In genomic region chr2:92432299-92433295, GRCm38 (mm10) we compare ENCODE assay signal across 7 mouse cellular contexts. TPM values are rescaled to one million over a fixed set of nuclear protein-coding genes. Genes with fewer than 3 reads are reported as not detected.
DNase-seq lines count a peak whose midpoint lies in the region; ATAC-seq and TF ChIP-seq lines count a peak whose summit lies in the region.

No protein-coding gene starts in this region.

- in situ Hi-C loops in ES-E14 (cut with MboI; ENCODE audit: low sequenced_read_pairs in 2 of 2, unreplicated experiment in 2 of 2): loop anchor here in 1 of 2 experiments (10.0 kb wide), 1 partner anchor 468 kb away; no protein-coding TSS in a partner anchor

- 42% methylated on average over 17 of the region's 17 CpGs for WGBS in forebrain, embryonic 15.5 days
- 45% methylated on average over 17 of the region's 17 CpGs for WGBS in intestine, embryonic 14.5 days
- 46% methylated on average over 17 of the region's 17 CpGs for WGBS in liver, embryonic 13.5 days (ENCODE audit: insufficient replicate concordance)
- WGBS in neural tube, embryonic 15.5 days: 30% methylated on average over 17 of the region's 17 CpGs

- H3K4me2 ChIP-seq in forebrain, embryonic 15.5 days (replicated peaks): peak overlapping the region; percentile 78
- H3K4me2 ChIP-seq in intestine, embryonic 14.5 days (ENCODE audit: low read length): peak overlapping the region; percentile 90
- peak overlapping the region; percentile 99 for H3K4me2 ChIP-seq in liver, embryonic 13.5 days
- H3K4me2 ChIP-seq in neural tube, embryonic 15.5 days: peak overlapping the region; percentile 82

- H3K9ac ChIP-seq in ES-E14 (ENCODE audit: insufficient read depth, low read depth, low read length, poor library complexity, severe bottlenecking): peak overlapping the region; percentile 50; the same call in 1 of the 2 replicates
- peak overlapping the region; percentile 65 for H3K9ac ChIP-seq in forebrain, embryonic 15.5 days (replicated peaks)
- peak overlapping the region; percentile 81 for H3K9ac ChIP-seq in intestine, embryonic 14.5 days (ENCODE audit: low read length)
- peak overlapping the region; percentile 88 for H3K9ac ChIP-seq in liver, embryonic 13.5 days
- peak overlapping the region; percentile 83 for H3K9ac ChIP-seq in neural tube, embryonic 15.5 days (replicated peaks)

- no peak for ATAC-seq in forebrain, embryonic 15.5 days (replicated peaks)
- no peak for ATAC-seq in intestine, embryonic 14.5 days (replicated peaks; ENCODE audit: low FRiP score, low TSS enrichment, low read depth)
- ATAC-seq in liver, embryonic 13.5 days (ENCODE audit: low read depth): no peak
- ATAC-seq in neural tube, embryonic 15.5 days (ENCODE audit: low FRiP score): no peak

- no peaks in the 10 kb centered on the region for H3K9me3 ChIP-seq in ES-E14 (ENCODE audit: control insufficient read depth, insufficient read depth, low read depth, low read length)
- H3K9me3 ChIP-seq in forebrain, embryonic 15.5 days: no peaks in the 10 kb centered on the region
- no peaks in the 10 kb centered on the region for H3K9me3 ChIP-seq in intestine, embryonic 14.5 days (ENCODE audit: control insufficient read depth, low read length)
- H3K9me3 ChIP-seq in liver, embryonic 13.5 days (replicated peaks): no peaks in the 10 kb centered on the region; the same call in 1 of the 2 replicates
- H3K9me3 ChIP-seq in neural tube, embryonic 15.5 days (replicated peaks): no peaks in the 10 kb centered on the region

- no peaks in the 10 kb centered on the region for H3K36me3 ChIP-seq in ES-E14 (ENCODE audit: control insufficient read depth, insufficient read depth, low read length, poor library complexity, severe bottlenecking)
- H3K36me3 ChIP-seq in forebrain, embryonic 15.5 days: no peaks in the 10 kb centered on the region
- no peaks in the 10 kb centered on the region for H3K36me3 ChIP-seq in intestine, embryonic 14.5 days (ENCODE audit: control insufficient read depth, insufficient read depth, low read length)
- peaks cover 6% of the 10 kb centered on the region for H3K36me3 ChIP-seq in liver, embryonic 13.5 days
- no peaks in the 10 kb centered on the region for H3K36me3 ChIP-seq in neural tube, embryonic 15.5 days

- H3K27me3 ChIP-seq in forebrain, embryonic 15.5 days: no peaks in the 10 kb centered on the region
- no peaks in the 10 kb centered on the region; the same call in 1 of the 2 replicates for H3K27me3 ChIP-seq in intestine, embryonic 14.5 days (replicated peaks; ENCODE audit: control insufficient read depth, insufficient read depth, low read length)
- H3K27me3 ChIP-seq in liver, embryonic 13.5 days: no peaks in the 10 kb centered on the region
- 0 out of 2 replicates have a peak, but pooled peaks cover 3% of the 10 kb centered on the region for H3K27me3 ChIP-seq in neural tube, embryonic 15.5 days (replicated peaks)

- H3K4me3 ChIP-seq in ES-E14 (ENCODE audit: insufficient read depth in 1 of 2, low read depth in 1 of 2, low read length in 2 of 2, poor library complexity in 1 of 2, severe bottlenecking in 1 of 2): peak overlapping the region; percentile 90 to 98
- peak overlapping the region; percentile 62 for H3K4me3 ChIP-seq in forebrain, embryonic 15.5 days
- peak overlapping the region; percentile 94 for H3K4me3 ChIP-seq in intestine, embryonic 14.5 days (ENCODE audit: low read depth, low read length)
- H3K4me3 ChIP-seq in liver, embryonic 13.5 days (replicated peaks): peak overlapping the region; percentile 82
- H3K4me3 ChIP-seq in neural tube, embryonic 15.5 days (replicated peaks): peak overlapping the region; percentile 93

- H3K27ac ChIP-seq in ES-E14 (ENCODE audit: insufficient read depth, low read depth, low read length, poor library complexity, severe bottlenecking): no peak overlapping the region
- peak overlapping the region; percentile 83 for H3K27ac ChIP-seq in forebrain, embryonic 15.5 days (replicated peaks)
- no peak overlapping the region for H3K27ac ChIP-seq in intestine, embryonic 14.5 days (ENCODE audit: low read depth)
- H3K27ac ChIP-seq in liver, embryonic 13.5 days: peak overlapping the region; percentile 75
- H3K27ac ChIP-seq in neural tube, embryonic 15.5 days (replicated peaks): peak overlapping the region; percentile 88

- H3K4me1 ChIP-seq in ES-E14 (ENCODE audit: control insufficient read depth in 2 of 2, insufficient read depth in 2 of 2, low read length in 2 of 2, poor library complexity in 1 of 2): peaks cover 13 to 20% of the 10 kb centered on the region in 2 experiments
- peaks cover 58% of the 10 kb centered on the region for H3K4me1 ChIP-seq in forebrain, embryonic 15.5 days
- peaks cover 46% of the 10 kb centered on the region for H3K4me1 ChIP-seq in intestine, embryonic 14.5 days (replicated peaks; ENCODE audit: control insufficient read depth, insufficient read depth, low read length)
- H3K4me1 ChIP-seq in liver, embryonic 13.5 days (replicated peaks): peaks cover 77% of the 10 kb centered on the region
- H3K4me1 ChIP-seq in neural tube, embryonic 15.5 days: peaks cover 65% of the 10 kb centered on the region

- no peak for DNase-seq in ES-E14 (ENCODE audit: low read depth, low spot score)
- peak; percentile 82 for DNase-seq in adrenal gland, postnatal 10 days
- no peak for DNase-seq in intestine, embryonic 14.5 days (ENCODE audit: low spot score)
- DNase-seq in liver, embryonic 13.5 days: no peak
- no peak for DNase-seq in spleen, adult 12 weeks (ENCODE audit: low spot score)

TF ChIP-seq in ES-E14, 5 proteins besides CTCF, POLR2A, EP300 and RAD21:
- TF ChIP-seq CHD2 (IDR thresholded peaks at IDR 0.05; ENCODE audit: low read depth, low read length) (no peak), ZC3H11A (IDR thresholded peaks at IDR 0.05; ENCODE audit: borderline replicate concordance, low read depth, low read length) (no peak), ZNF384 (IDR thresholded peaks at IDR 0.05; ENCODE audit: low read depth, low read length) (no peak), MAFK (IDR thresholded peaks at IDR 0.05; ENCODE audit: insufficient read depth, low read depth, low read length) (no peak), HCFC1 (IDR thresholded peaks at IDR 0.05; ENCODE audit: borderline replicate concordance, insufficient read depth, low read length) (no peak)

RNA-seq across cellular contexts. Expression of gene Cry2, which starts 1.2 kb away (rescaled TPM):
- 11.7 and 19.3 TPM in 2 replicates for total RNA-seq in ES-E14 (2012; rRNA removed)
- total RNA-seq in adrenal gland, postnatal 10 days (2021): 10 to 100 TPM; 39.3 to 41.9 TPM
- polyA plus RNA-seq in forebrain, embryonic 15.5 days (2015; fragmentation: Nextera tagmentation; extraction: Ambion mirVana): 37.0 and 37.2 TPM in 2 replicates
- 16.7 and 18.2 TPM in 2 replicates for polyA plus RNA-seq in intestine, embryonic 14.5 days (2014; fragmentation: Nextera tagmentation; extraction: Ambion mirVana)
- 9.1 and 10.7 TPM in 2 replicates for polyA plus RNA-seq in liver, embryonic 13.5 days (2015; fragmentation: Nextera tagmentation; extraction: Ambion mirVana)
- polyA plus RNA-seq in neural tube, embryonic 15.5 days (2015; fragmentation: Nextera tagmentation; extraction: Ambion mirVana): 43.0 and 46.0 TPM in 2 replicates

RNA-seq across cellular contexts. Expression of gene Slc35c1, which starts 27.7 kb away (rescaled TPM):
- 4.8 and 5.2 TPM in 2 replicates for total RNA-seq in ES-E14 (2012; rRNA removed)
- total RNA-seq in adrenal gland, postnatal 10 days (2021): 10 to 100 TPM; 14.7 to 17.6 TPM
- polyA plus RNA-seq in forebrain, embryonic 15.5 days (2015; fragmentation: Nextera tagmentation; extraction: Ambion mirVana): 9.7 and 10.9 TPM in 2 replicates
- polyA plus RNA-seq in intestine, embryonic 14.5 days (2014; fragmentation: Nextera tagmentation; extraction: Ambion mirVana): 26.8 and 30.2 TPM in 2 replicates
- 9.5 and 12.3 TPM in 2 replicates for polyA plus RNA-seq in liver, embryonic 13.5 days (2015; fragmentation: Nextera tagmentation; extraction: Ambion mirVana)
- polyA plus RNA-seq in neural tube, embryonic 15.5 days (2015; fragmentation: Nextera tagmentation; extraction: Ambion mirVana): 16.6 and 22.1 TPM in 2 replicates

RNA-seq across cellular contexts. Expression of gene Mapk8ip1, which starts 31.5 kb away (rescaled TPM):
- total RNA-seq in ES-E14 (2012; rRNA removed): 10.1 and 11.6 TPM in 2 replicates
- total RNA-seq in adrenal gland, postnatal 10 days (2021): 10 to 100 TPM; 22.5 to 28.1 TPM
- 119 and 120 TPM in 2 replicates for polyA plus RNA-seq in forebrain, embryonic 15.5 days (2015; fragmentation: Nextera tagmentation; extraction: Ambion mirVana)
- 11.8 and 13.2 TPM in 2 replicates for polyA plus RNA-seq in intestine, embryonic 14.5 days (2014; fragmentation: Nextera tagmentation; extraction: Ambion mirVana)
- 1.7 and 1.9 TPM in 2 replicates for polyA plus RNA-seq in liver, embryonic 13.5 days (2015; fragmentation: Nextera tagmentation; extraction: Ambion mirVana)
- 134 and 169 TPM in 2 replicates for polyA plus RNA-seq in neural tube, embryonic 15.5 days (2015; fragmentation: Nextera tagmentation; extraction: Ambion mirVana)

RNA-seq across cellular contexts. Expression of gene 1700029I15Rik, which starts 50.3 kb away (rescaled TPM):
- 1.3 and 1.6 TPM in 2 replicates for total RNA-seq in ES-E14 (2012; rRNA removed)
- 1 to 10 TPM; 7.6 to 9.4 TPM for total RNA-seq in adrenal gland, postnatal 10 days (2021)
- 6.8 and 10.6 TPM in 2 replicates for polyA plus RNA-seq in forebrain, embryonic 15.5 days (2015; fragmentation: Nextera tagmentation; extraction: Ambion mirVana)
- polyA plus RNA-seq in intestine, embryonic 14.5 days (2014; fragmentation: Nextera tagmentation; extraction: Ambion mirVana): 1.7 TPM in 2 replicates
- 1.1 and 1.2 TPM in 2 replicates for polyA plus RNA-seq in liver, embryonic 13.5 days (2015; fragmentation: Nextera tagmentation; extraction: Ambion mirVana)
- 7.1 and 8.0 TPM in 2 replicates for polyA plus RNA-seq in neural tube, embryonic 15.5 days (2015; fragmentation: Nextera tagmentation; extraction: Ambion mirVana)

RNA-seq across cellular contexts. Expression of gene Large2, which starts 57.9 kb away (rescaled TPM):
- total RNA-seq in ES-E14 (2012; rRNA removed): 10.3 and 17.5 TPM in 2 replicates
- total RNA-seq in adrenal gland, postnatal 10 days (2021): 1 to 10 TPM; 1.7 to 2.2 TPM
- 1.5 and 2.6 TPM in 2 replicates for polyA plus RNA-seq in forebrain, embryonic 15.5 days (2015; fragmentation: Nextera tagmentation; extraction: Ambion mirVana)
- 11.6 and 12.6 TPM in 2 replicates for polyA plus RNA-seq in intestine, embryonic 14.5 days (2014; fragmentation: Nextera tagmentation; extraction: Ambion mirVana)
- 1.6 and 2.2 TPM in 2 replicates for polyA plus RNA-seq in liver, embryonic 13.5 days (2015; fragmentation: Nextera tagmentation; extraction: Ambion mirVana)
- polyA plus RNA-seq in neural tube, embryonic 15.5 days (2015; fragmentation: Nextera tagmentation; extraction: Ambion mirVana): 0.95 and 2.5 TPM in 2 replicates

Comparison
In these comparisons a context has a peak if more than half of its experiments do, and no peak if none do; other contexts are left out.
1. H3K27ac ChIP-seq: peak in forebrain, embryonic 15.5 days (single experiment), liver, embryonic 13.5 days (single experiment) and neural tube, embryonic 15.5 days (single experiment); none in ES-E14 (single experiment) and intestine, embryonic 14.5 days (single experiment).
2. Peak in every context shown above with its lines, with median percentiles within 50 percentile points of each other: H3K4me3 ChIP-seq, H3K9ac ChIP-seq and H3K4me2 ChIP-seq.